Mouse (Mus musculus): ENCODE measurements around the gene Zfp287. TPM values are rescaled to one million over a fixed set of nuclear protein-coding genes. Genes with fewer than 3 reads are reported as not detected.

Gene Zfp287
- total RNA-seq, 2 experiments from 2014 or later = 2.8 to 3.0 TPM

DNA sequence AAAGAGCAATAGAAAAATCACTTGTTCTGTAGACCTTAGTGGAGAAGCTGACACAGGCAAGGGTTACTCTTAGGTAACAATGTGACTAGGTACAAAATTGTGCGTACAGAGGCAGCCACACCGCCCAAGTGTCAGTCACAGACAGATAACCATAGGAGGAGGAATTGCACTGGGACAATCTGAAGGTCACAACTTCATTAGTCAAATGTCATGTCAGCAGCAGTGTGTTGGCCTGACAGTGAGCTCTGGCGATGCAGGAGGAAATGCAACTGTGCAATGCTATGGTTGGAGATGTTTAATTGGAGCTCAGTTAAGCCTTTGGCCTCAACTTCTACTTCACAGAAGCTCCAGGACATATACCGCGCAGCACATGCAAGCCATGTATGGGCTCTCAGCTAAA lies 21.0 kb downstream of the Zfp287 start:
- DNase-seq = no peak
- intact Hi-C loops (cut with DNase I) = no loop called here

DNA sequence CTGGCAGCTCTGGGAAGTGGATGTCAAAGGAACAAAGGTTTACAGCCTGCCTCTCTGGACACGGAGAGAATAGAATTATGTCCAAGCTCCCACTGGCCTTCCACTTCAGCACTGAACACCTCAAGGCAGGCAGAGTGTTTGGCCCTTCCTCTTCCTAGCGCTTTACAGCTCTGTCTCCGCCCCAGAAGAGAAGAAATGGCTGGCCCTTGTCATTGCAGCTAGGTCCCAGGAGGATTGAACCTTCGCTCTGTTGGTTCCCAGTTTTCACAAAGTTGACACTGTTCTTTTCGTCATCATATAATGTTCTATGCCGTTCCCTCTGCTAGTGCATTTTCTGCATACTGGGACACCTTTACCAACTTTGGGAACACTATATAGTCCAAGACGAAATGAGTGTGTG lies 23.5 kb downstream of the Zfp287 start:
- intact Hi-C loops (cut with DNase I) = no loop called here
- no peak for DNase-seq

DNA sequence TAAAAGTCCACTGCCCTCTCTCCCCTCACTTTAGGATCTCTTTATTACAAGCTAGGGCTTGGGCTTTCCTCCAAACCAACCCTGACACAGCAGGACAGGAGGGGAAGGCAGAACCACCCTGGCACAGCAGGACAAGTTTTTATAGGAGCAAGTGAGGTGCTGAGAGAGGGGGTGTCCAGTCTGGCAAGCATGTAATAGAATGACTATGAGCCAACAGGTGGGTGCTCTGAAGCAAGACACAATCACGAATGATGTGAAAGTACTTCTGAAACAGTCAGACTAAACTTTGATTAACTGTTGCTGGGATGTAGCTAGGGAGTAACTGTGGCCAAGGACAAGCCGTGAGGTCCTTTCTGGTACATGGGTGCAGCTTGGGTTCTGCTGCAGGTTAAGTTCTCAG lies 25.6 kb downstream of the Zfp287 start:
- no peak for DNase-seq
- intact Hi-C loops (cut with DNase I) = no loop called here

DNA sequence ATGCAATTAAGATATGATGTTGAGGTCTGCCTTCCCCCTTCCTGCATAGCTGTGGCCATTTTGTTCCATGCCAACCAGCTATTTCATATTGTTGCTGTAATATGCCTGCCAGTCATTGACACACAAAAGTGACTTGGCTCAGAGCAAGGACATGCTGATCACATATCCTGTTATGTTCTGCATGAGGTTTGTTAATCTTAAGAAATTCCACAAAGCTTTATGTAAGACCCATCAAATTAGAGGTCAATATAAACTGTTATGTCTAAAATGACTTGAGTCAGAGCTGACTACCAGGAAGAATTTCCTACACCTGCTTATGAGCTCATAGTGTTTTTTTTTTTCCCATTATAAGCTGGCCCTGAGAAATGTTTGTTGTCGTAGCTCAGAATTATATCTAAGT lies 30.5 kb downstream of the Zfp287 start:
- DNase-seq = no peak
- intact Hi-C loops (cut with DNase I) = no loop called here

DNA sequence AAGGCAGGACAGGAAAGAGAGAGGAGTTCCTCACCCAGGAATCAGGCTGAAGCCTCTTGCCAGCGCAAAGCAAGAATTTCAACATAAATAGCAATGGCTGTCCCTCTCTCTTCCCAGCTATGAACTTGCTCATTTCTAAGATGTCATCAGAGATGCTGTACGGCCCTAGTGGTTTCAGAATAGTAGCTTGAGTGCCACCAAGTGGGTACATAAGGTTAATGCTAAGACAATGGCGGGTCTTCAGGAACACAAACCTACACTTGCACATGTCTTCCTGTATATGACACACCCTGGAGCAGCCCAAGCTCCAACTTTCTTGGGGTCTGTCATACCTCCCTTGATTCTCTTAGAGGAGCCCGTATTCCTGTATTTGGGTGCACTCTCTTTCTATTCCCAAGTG lies 32.0 kb downstream of the Zfp287 start:
- DNase-seq = no peak
- intact Hi-C loops (cut with DNase I) = no loop called here

DNA sequence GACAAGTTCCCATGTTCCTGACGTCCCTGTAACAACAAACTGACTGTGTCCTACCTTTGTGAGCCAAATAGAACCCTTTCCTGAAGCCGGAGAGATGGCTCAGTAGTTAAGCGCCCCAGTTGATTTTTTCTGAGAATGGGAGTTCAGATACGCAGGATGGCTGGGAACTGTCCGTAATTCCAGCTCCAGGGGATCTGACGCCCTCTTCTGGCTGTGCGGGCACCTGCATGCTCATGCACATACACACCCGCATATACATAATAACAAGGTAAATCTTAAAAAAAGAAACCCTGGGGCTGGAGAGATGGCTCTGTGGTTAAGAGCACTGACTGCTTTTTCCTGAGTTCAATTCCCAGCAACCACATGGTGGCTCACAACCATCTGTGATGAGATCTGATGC lies 36.6 kb downstream of the Zfp287 start:
- intact Hi-C loops (cut with DNase I) = no loop called here

DNA sequence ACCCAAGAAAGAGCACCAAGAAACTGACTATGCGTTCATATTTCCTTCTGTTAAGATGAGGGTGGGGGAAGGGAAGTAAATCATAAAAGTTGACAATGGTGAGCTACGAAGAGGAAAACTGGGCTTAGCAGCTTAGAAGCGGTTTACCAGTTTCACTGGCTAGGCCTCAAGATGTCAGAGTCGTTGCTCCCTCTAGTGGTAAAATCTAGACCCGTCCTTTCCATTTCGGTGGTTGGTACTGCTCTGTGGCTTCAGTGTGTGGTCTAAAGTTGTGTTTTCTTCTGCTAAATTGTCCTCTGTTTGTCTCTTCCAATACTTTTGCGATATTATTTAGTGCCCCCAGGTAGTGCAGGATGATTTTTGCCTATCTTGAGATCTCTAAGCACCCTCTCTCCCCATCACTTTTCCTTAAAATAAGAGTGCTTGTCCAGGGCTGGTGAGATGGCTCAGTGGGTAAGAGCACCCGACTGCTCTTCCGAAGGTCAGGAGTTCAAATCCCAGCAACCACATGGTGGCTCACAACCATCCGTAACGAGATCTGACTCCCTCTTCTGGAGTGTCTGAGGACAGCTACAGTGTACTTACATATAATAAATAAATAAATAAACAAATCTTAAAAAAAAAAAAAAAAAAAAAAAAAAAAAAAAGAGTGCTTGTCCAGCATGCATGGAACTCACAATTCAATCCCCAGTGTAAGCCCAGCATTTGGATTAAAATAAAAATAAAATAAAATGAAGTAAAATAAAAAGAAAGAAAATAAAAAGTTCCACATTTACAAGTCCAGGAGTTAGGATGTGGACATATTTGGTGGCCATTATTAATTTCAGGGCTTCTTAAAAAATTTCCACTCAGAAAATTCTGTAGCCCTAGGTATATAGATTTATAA lies 38.2 kb downstream of the Zfp287 start:
- intact Hi-C loops (cut with DNase I) = no loop called here
- peak; percentile 4 to 43 for DNase-seq

More for the DNA sequence above, 36.6 kb downstream of the Zfp287 start:
- no peak for DNase-seq

DNA sequence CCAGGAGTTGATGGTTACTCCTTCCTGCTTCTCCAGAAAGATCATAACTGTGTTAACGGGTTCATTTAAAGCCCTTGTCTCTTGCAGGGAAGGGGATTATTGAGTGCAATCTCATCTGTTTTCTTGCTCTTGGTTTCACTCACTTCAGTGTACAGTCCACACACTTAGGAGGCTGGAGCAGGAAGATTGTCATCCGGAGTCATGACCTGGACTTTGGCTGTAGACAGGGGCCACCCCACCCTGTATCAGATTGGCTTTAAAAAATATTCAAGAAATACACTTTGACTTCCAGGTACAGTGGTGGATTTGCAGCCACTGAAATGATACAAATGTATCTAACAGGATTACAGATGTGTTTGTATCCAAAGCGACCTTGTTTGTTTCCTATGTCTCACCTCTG lies 40.1 kb downstream of the Zfp287 start:
- DNase-seq = no peak
- intact Hi-C loops (cut with DNase I) = no loop called here

DNA sequence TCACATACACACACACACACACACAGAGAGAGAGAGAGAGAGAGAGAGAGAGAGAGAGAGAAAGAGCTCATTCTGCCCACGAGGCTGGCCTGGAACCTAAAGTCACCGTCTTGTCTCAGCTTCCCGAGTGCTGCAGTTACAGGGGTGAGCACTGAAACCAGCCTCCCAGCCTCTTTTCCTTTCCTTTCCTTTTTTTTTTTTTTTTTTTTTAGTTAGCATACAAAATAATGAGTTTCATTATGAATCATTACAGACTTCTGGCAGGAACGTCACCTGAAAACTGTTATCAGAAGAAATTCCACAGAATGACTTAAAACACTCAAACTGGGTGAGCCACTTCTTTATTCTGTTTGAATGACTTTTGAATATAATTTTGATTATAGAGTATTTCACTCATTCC lies 51.8 kb downstream of the Zfp287 start:
- intact Hi-C loops (cut with DNase I) = loop anchor here (10.0 kb wide), 1 partner anchor 285 kb away; no protein-coding TSS in a partner anchor
- no peak for DNase-seq

DNA sequence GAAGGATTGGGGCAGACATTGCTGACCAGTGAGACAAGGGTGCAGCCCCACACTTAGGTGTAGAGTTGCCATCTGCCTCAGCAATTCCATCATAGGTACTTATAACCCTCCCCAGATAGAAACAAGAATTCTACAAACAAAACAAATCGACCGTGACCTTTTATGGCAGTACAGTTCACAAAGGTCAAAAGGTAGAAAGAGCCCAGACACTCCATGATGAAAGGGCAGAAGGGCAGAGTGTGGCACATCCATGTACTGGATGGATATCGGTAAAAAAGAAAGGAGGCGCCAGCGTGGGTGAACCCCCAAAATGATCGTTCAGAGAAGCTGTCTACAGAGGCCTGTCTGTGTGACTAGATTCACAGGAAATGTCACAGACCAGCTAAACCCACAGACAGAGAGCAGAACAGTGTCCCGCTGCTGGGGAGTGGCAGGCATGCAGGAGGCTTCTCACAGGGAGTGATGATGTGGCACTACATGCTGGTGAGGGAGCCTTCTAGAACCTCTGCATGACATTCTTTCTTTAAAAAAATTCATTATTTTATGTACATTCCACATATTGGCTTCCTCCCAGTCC lies 52.8 kb downstream of the Zfp287 start:
- intact Hi-C loops (cut with DNase I) = loop anchor here (10.0 kb wide), 1 partner anchor 284 kb away; no protein-coding TSS in a partner anchor
- no peak for DNase-seq

DNA sequence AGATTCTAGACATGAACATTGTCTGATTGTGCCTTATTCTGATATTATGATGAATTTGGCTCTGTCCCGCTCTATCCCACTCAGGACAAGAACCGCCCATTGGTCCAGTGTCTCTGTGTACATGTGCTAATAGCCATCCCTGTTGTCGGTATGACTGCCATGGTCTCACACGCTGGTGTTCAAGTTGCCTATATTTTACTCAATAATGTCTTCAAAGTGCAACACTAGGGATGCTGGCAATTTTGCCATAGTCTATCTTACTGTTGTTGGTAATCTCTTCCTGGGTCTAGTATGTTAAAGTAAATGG lies 55.5 kb downstream of the Zfp287 start:
- intact Hi-C loops (cut with DNase I) = loop anchor here (10.0 kb wide), 1 partner anchor 281 kb away; no protein-coding TSS in a partner anchor
- no peak for DNase-seq

DNA sequence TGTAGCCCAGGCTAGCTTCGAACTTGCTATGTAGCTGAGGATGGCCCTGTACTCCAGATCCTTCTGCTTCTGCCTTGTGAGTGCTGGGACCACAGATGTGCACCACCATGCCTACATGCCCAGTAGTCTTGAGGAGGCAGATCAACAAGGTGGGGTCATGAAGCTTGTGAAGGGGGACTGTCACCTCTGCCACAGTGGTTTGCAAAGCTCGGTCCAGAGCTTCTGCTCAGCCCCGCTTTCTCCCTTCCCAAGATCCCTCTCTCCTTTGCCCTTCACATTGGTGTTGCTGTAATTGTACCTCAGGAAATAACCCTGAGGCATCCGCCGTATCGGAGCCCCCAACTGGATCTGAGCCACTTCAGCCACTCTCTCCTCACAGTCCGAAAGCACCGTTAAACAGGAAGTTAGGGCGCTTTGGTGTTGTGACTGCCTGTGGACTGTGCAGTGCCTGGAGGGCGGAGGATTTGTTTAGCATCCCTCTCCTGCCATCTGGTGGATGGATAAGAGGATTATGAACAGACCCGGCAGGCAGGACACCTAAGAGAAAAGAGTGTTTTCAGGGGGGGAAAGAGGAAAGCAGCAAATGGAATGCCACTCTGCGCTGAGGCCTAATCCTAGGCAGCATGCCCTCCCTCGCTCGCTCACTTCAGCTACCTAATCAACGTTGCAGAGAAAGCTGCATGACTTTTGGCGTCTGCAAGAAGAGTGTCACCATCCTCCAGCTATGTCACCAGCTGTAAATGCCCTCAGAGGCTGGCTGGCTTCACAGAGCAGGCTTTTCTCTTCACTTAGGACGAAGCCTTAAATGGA lies 56.0 kb downstream of the Zfp287 start:
- DNase-seq = peak; percentile 65 to 76
- intact Hi-C loops (cut with DNase I) = loop anchor here (1.0 to 10.0 kb wide), 3 partner anchors 25 to 281 kb away; no protein-coding TSS in a partner anchor

DNA sequence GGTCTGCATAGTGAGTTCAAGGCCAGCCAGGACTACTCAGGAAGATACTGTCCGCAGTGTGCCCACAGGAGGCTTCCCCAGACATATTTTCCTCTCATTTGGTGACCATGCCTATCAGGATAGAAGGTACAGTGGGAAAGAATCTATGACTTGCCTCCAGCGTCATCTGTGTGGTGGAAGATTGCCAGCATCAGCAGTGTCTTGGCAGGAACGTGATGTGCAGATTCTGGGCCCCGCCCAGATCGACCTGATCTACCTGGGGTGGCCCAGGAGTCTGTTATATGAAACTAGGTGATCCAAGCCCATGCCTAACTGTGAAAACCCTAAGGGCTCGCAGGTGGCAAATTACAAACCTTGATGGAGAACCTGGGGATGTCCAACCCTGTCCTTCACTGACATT lies 61.7 kb downstream of the Zfp287 start:
- DNase-seq = no peak
- intact Hi-C loops (cut with DNase I) = loop anchor here (10.0 kb wide), 1 partner anchor 275 kb away; no protein-coding TSS in a partner anchor

DNA sequence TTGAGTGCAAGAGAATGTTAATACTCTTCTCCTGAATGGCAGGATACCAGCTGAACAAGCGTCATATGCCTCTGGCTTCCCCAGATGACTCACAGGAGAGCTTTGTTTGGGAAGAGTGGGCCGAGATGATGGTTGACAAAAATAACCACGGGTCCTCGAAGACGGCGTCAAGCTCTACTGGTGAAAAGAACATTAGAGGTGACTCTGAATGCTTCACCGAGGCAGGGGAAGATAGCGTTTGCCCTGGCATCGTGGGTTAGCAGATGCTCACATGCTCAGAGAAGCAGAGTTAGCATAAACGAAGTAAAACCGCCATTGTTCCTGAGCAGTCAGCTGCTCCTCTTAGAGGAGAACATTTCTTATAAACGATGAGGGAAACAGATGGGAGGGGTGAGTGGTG lies 62.2 kb downstream of the Zfp287 start:
- no peak for DNase-seq

DNA sequence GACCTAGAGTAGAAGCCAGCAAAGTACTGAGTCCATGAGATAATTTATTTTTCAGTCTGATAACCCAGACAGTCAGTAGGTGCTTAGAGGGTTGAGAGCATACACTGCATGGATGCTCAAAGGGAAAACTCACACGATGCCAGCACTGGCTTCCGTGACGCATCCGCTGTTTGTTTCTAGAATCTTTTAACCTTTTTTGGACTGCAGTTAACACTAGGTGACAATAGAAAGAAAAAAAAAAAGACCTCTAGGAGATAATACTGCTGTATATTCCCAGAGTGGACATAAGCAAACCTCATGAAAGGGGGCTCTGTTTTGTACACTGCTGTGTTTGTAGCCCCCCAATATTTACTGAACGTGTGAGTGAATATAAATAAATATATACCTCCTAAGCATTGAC lies 62.7 kb downstream of the Zfp287 start:
- DNase-seq = no peak
- intact Hi-C loops (cut with DNase I) = no loop called here

More for the DNA sequence above, 62.2 kb downstream of the Zfp287 start:
- intact Hi-C loops (cut with DNase I) = no loop called here

DNA sequence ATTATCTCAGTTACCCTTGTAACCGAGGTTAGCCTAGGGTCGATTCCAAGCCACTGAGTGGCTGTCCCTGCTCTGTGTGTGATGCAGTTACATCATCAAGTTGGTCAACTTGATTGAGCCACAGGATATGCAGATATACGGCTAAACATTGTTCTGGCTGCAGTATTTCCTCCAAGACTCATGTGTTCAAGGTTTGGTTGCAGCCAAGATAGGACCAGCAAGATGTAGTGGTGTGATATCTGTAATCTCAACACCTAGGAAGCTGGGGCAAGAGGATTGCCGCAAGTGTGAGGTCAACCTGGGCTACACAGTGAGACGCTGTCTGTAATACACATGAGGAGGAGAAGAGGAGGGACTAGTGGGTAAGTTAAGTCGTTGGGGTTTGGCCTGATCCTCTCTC lies 67.5 kb downstream of the Zfp287 start:
- no peak for DNase-seq
- intact Hi-C loops (cut with DNase I) = no loop called here

DNA sequence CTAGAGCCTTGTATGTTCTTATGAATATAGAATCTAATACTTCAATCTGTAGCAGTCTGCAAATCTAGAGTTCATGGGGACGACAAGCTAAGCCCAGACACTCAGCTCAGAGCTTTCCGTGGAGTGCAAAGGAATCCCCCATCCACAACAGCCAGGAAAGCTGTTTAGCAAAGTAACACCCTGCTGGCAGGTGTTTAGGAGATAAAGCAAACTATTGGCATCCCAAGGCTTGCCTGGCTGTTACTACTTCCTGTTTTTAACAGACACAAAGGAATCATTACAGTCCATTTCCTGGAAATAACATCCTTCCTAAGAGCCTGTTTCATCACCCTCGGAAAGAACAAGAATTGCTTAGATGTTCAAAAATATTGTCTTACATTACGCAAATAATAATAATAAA lies 70.8 kb downstream of the Zfp287 start:
- intact Hi-C loops (cut with DNase I) = no loop called here
- DNase-seq = no peak

DNA sequence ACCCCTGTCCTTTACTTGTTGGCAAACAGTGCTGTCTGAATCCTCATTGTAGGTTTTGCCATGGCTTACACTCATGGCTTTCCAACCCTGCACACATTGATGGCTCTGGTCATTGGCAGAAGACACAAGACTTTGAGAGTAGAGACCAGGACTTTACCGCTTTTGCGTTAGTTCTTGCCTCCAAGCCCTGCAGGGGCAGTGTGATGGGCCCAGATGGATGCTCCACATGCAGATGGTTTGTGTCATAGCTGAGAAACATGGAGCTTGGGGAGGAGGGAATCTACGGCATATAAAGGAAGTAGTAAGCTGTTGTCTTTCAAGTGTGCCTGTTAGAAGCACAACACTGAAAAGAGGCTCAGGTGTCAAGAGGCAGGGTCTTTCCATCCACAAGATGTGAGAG lies 79.6 kb downstream of the Zfp287 start:
- intact Hi-C loops (cut with DNase I) = no loop called here
- DNase-seq = no peak

DNA sequence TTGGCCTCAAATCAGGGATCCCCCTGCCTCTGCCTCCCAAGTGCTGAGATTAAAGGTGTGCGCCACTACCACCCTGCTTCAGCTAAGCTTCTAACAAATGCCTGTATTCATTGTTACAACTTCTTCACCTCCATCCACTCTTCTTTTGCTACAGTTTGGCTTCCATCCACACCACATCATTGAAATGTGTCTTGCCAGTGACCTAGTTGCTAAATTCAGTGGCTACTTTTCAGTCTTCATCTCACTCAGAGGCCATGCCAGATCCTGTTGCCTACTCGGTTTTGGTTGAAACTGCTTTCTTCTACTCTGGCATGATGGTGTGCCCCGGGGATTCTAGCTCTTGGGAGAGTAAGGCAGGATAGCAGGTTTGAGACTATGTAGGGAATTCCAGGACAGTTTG lies 80.1 kb downstream of the Zfp287 start:
- DNase-seq = no peak
- intact Hi-C loops (cut with DNase I) = loop anchor here (2.0 kb wide), 1 partner anchor 23 kb away; no protein-coding TSS in a partner anchor

All from heart, postnatal 14 days (tissue).